Mouse (Mus musculus) cerebellum, adult 2 months (tissue): Measurements from ENCODE around the gene Tmem237.

ENCODE experiments used
- CTCF ChIP-seq: fragments of 200-500 bp; IDR thresholded peaks from 2 replicates; pipeline ENCODE4 v1.5.1; 2011; ENCODE audit warnings: low read depth, mild to moderate bottlenecking, control low read depth, low read length, moderate library complexity, borderline replicate concordance; ENCODE audit not compliant: insufficient read depth
- POLR2A ChIP-seq: fragments of 200-500 bp; IDR thresholded peaks from 2 replicates; pipeline ENCODE4 v1.6.1; 2011; ENCODE audit warnings: low read length, control low read depth, borderline replicate concordance; ENCODE audit not compliant: insufficient read depth

DNA sequence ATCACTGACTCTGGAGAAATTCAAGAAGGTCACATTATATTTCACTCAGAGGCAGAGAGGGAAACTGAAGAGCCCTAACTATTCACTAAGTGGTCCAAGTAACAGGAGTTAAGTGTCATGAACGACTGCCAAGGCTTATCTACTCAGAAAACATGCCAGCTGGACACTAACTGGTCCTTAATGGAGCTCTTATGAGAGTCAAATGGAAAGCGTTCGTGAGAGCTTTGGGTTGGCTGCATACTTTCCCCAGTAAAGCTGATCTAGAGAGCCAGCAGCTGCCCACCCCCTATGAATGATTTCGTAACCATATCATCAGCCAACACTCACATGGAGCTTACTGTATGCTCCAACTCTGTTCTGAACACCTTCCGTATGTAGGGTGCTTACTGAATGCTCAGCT is 14.2 kb upstream of the Tmem237 start:
- TF ChIP-seq POLR2A (no peak), CTCF (no peak)
